Mouse (Mus musculus): Measurements from ENCODE around the gene Tesk1.

DNA sequence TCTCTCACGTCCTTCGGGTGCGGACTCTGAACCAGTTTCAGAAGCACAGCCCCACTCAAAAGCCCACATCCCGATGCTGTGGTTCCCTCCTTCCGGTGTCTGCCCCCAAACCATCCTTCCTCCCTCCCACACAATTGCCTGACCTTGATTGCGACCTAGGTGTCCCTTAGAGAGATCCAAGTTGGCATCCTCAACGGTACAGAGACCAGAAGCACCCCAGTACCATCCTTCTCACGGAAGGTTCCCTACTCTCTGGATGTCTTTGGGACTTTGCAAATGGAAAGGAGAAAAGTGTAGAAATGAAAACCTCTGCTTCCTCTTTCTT, 36.8 kb downstream of the Tesk1 start:
- no peak for TF ChIP-seq CTCF (IDR thresholded peaks at IDR 0.05; ENCODE audit: control insufficient read depth, insufficient read depth, insufficient replicate concordance, low read depth, low read length)
- no peak for TF ChIP-seq POLR2A (IDR thresholded peaks at IDR 0.05; ENCODE audit: control insufficient read depth, low read depth, low read length)

Data from testis, adult 2 months (tissue).